In the genomic region with DNA sequence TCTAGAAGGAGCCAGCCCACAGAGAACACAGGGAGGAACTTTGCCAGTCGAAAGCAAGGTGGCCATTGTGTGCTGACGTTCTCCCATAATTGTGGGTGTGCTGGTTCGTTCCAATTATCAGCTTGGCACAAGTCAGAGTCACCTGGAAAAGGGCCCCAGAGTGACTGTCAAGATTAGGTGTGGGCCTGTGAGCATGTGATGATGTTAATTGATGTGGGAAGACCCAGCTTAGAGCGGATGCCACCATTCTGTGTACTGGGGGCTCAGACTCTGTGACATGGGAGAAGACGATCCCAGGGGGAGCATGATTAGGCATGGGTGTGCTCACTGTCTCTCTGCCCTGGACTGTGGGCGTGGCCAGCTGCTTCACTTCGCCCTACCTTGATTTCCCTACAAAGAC, we compare ENCODE assay signal across 21 mouse cellular contexts.
DNase-seq lines count a peak whose midpoint lies in the region; ATAC-seq and TF ChIP-seq lines count a peak whose summit lies in the region.
"Had no signal": no experiment of that assay in that cellular context is flagged by ENCODE, and none has a peak within 500 bp of the region (broad histone marks: within the 10 kb centered on the region; RNA-seq: fewer than 3 reads in every experiment).

No protein-coding gene starts in this region.

- no peak for ATAC-seq in forebrain, embryonic 14.5 days
- ATAC-seq: forebrain, embryonic 13.5 days; forebrain, embryonic 16.5 days had no signal

- no peak overlapping the region for H3K4me2 ChIP-seq in forebrain, embryonic 14.5 days (ENCODE audit: low read length)
- H3K4me2 ChIP-seq: embryonic facial prominence, embryonic 13.5 days; embryonic facial prominence, embryonic 15.5 days; forebrain, embryonic 13.5 days had no signal

- H3K9ac ChIP-seq in ES-E14 (ENCODE audit: insufficient read depth, low read depth, low read length, poor library complexity, severe bottlenecking) = no peak overlapping the region
- no peak overlapping the region for H3K9ac ChIP-seq in forebrain, embryonic 14.5 days (ENCODE audit: low read length)
- H3K9ac ChIP-seq: embryonic facial prominence, embryonic 13.5 days; embryonic facial prominence, embryonic 15.5 days; forebrain, embryonic 13.5 days had no signal

- no peaks in the 10 kb centered on the region for H3K27me3 ChIP-seq in heart, embryonic 10.5 days (ENCODE audit: insufficient read depth, poor library complexity, severe bottlenecking)
- H3K27me3 ChIP-seq in forebrain, embryonic 14.5 days (replicated peaks; ENCODE audit: control insufficient read depth, insufficient read depth, low read length) = no peaks in the 10 kb centered on the region
- H3K27me3 ChIP-seq: embryonic facial prominence, embryonic 13.5 days; embryonic facial prominence, embryonic 15.5 days; forebrain, embryonic 13.5 days had no signal

- H3K27ac ChIP-seq in heart, embryonic 10.5 days = no peak overlapping the region
- H3K27ac ChIP-seq in ES-E14 (ENCODE audit: insufficient read depth, low read depth, low read length, poor library complexity, severe bottlenecking) = peak overlapping the region; percentile 22; the same call in 1 of the 2 replicates
- H3K27ac ChIP-seq in forebrain, embryonic 14.5 days (ENCODE audit: low read depth, low read length) = no peak overlapping the region
- H3K27ac ChIP-seq: embryonic facial prominence, embryonic 13.5 days; embryonic facial prominence, embryonic 15.5 days; forebrain, embryonic 13.5 days had no signal

- no peaks in the 10 kb centered on the region for H3K36me3 ChIP-seq in heart, embryonic 10.5 days
- no peaks in the 10 kb centered on the region for H3K36me3 ChIP-seq in ES-E14 (ENCODE audit: control insufficient read depth, insufficient read depth, low read length, poor library complexity, severe bottlenecking)
- H3K36me3 ChIP-seq in forebrain, embryonic 14.5 days (ENCODE audit: control insufficient read depth, insufficient read depth, low read length) = no peaks in the 10 kb centered on the region
- H3K36me3 ChIP-seq: embryonic facial prominence, embryonic 13.5 days; embryonic facial prominence, embryonic 15.5 days; G1E had no signal

- in situ Hi-C loops in ES-E14 (cut with MboI; ENCODE audit: low sequenced_read_pairs in 2 of 2, unreplicated experiment in 2 of 2) = loop anchor here in 1 of 2 experiments (25.0 kb wide), 1 partner anchor 513 kb away; no protein-coding TSS in a partner anchor

- WGBS in heart, embryonic 10.5 days = 83% methylated on average over 7 of the region's 7 CpGs
- WGBS in forebrain, embryonic 14.5 days = 68% methylated on average over 7 of the region's 7 CpGs

- no peak overlapping the region for H3K4me3 ChIP-seq in heart, embryonic 10.5 days
- no peak overlapping the region for H3K4me3 ChIP-seq in ES-E14 (ENCODE audit: insufficient read depth in 1 of 2, low read depth in 1 of 2, low read length in 2 of 2, poor library complexity in 1 of 2, severe bottlenecking in 1 of 2)
- H3K4me3 ChIP-seq in forebrain, embryonic 14.5 days (ENCODE audit: low read depth, low read length) = no peak overlapping the region
- H3K4me3 ChIP-seq: embryonic facial prominence, embryonic 13.5 days; embryonic facial prominence, embryonic 15.5 days; forebrain, embryonic 13.5 days had no signal

- H3K9me3 ChIP-seq in heart, embryonic 10.5 days = no peaks in the 10 kb centered on the region
- H3K9me3 ChIP-seq in ES-E14 (ENCODE audit: control insufficient read depth, insufficient read depth, low read depth, low read length) = no peaks in the 10 kb centered on the region
- H3K9me3 ChIP-seq in forebrain, embryonic 14.5 days (replicated peaks; ENCODE audit: control insufficient read depth, low read length) = no peaks in the 10 kb centered on the region
- H3K9me3 ChIP-seq: embryonic facial prominence, embryonic 13.5 days; embryonic facial prominence, embryonic 15.5 days; forebrain, embryonic 13.5 days had no signal

- no peaks in the 10 kb centered on the region for H3K4me1 ChIP-seq in heart, embryonic 10.5 days
- no peaks in the 10 kb centered on the region for H3K4me1 ChIP-seq in ES-E14 (ENCODE audit: control insufficient read depth in 2 of 2, insufficient read depth in 2 of 2, low read length in 2 of 2, poor library complexity in 1 of 2)
- no peaks in the 10 kb centered on the region for H3K4me1 ChIP-seq in forebrain, embryonic 14.5 days (ENCODE audit: control insufficient read depth, insufficient read depth, low read length)
- H3K4me1 ChIP-seq: embryonic facial prominence, embryonic 15.5 days; forebrain, embryonic 13.5 days had no signal

- peak; percentile 55 for DNase-seq in heart, embryonic 10.5 days (ENCODE audit: low spot score)
- no peak for DNase-seq in heart, adult 18-20 months
- DNase-seq in ES-E14 (ENCODE audit: low read depth, low spot score) = no peak
- peak; percentile 74 for DNase-seq in Muller cell, postnatal 12 days (ENCODE audit: inconsistent ontology term)
- DNase-seq in forebrain, embryonic 14.5 days (ENCODE audit: low spot score) = no peak
- no peak for DNase-seq in gastrocnemius, postnatal 10 days
- DNase-seq: adrenal gland, adult 2 months; adrenal gland, postnatal 10 days; adrenal gland, postnatal 25 days; cerebellum, adult 11 months; cerebellum, adult 18-20 months; cerebellum, adult 8-10 months; cerebellum, adult 9-11 months; cerebellum, postnatal 14 days; cerebellum, postnatal 36 days; embryo, embryonic 11 days had no signal

TF ChIP-seq in ES-E14, 5 proteins besides CTCF, POLR2A, EP300 and RAD21:
- no peak for TF ChIP-seq ZNF384 (IDR thresholded peaks at IDR 0.05; ENCODE audit: low read depth, low read length)
- TF ChIP-seq CHD2 (IDR thresholded peaks at IDR 0.05; ENCODE audit: low read depth, low read length) = no peak
- no peak for TF ChIP-seq HCFC1 (IDR thresholded peaks at IDR 0.05; ENCODE audit: borderline replicate concordance, insufficient read depth, low read length)
- no peak for TF ChIP-seq ZC3H11A (IDR thresholded peaks at IDR 0.05; ENCODE audit: borderline replicate concordance, low read depth, low read length)
- TF ChIP-seq MAFK (IDR thresholded peaks at IDR 0.05; ENCODE audit: insufficient read depth, low read depth, low read length) = no peak

Comparison
In these comparisons a context has a peak if more than half of its experiments do, and no peak if none do; other contexts are left out.
1. DNase-seq: peak in heart, embryonic 10.5 days (single experiment) and Muller cell, postnatal 12 days (single experiment); none in heart, adult 18-20 months (0 of 2), ES-E14 (single experiment), forebrain, embryonic 14.5 days (single experiment) and gastrocnemius, postnatal 10 days (single experiment).